Mouse (Mus musculus) MEL (cell line): ENCODE measurements at regions not wholly inside any gene's neighbourhood (a gene's known extent, or its start where the extent isn't known, plus 50 kb on each side); places are given as distances from the start of the nearest gene placed in this dataset.

Source experiments
- DNase-seq: peaks from one replicate; pipeline ENCODE4 v3.0.0; 2011; ENCODE audit warnings: low read depth, low spot score
- H3K27ac ChIP-seq: 2 replicates; pipeline ENCODE4 v1.5.1; 2012; ENCODE audit warnings: low read depth, mild to moderate bottlenecking, control low read depth, low read length, moderate library complexity; ENCODE audit not compliant: control insufficient read depth
- H3K27me3 ChIP-seq, 2 experiments: fragments of 150-350 bp in 1 of 2; sonication (generic) in 1 of 2; 2 replicates each; pipeline ENCODE4 v1.6.1; 2012; ENCODE audit warnings: low read length in 2 of 2, mild to moderate bottlenecking in 2 of 2, improper control_type of control experiment in 1 of 2, moderate library complexity in 1 of 2; ENCODE audit not compliant: insufficient read depth in 2 of 2, control insufficient read depth in 1 of 2
- H3K36me3 ChIP-seq, 2 experiments: 2 replicates each; pipeline ENCODE4 v1.6.1; 2012 to 2014; ENCODE audit warnings: low read length in 2 of 2, improper control_type of control experiment in 1 of 2, inconsistent platforms in 1 of 2, mild to moderate bottlenecking in 1 of 2; ENCODE audit not compliant: insufficient read depth in 2 of 2, control insufficient read depth in 1 of 2
- H3K4me1 ChIP-seq, 2 experiments: fragments of 150-350 bp in 1 of 2; sonication (generic) in 1 of 2; 2 replicates each; pipeline ENCODE4 v1.6.1; 2012; ENCODE audit warnings: low read length in 2 of 2, improper control_type of control experiment in 1 of 2, mild to moderate bottlenecking in 1 of 2; ENCODE audit not compliant: insufficient read depth in 2 of 2, control insufficient read depth in 1 of 2
- H3K4me3 ChIP-seq, 2 experiments: fragments of 150-350 bp in 1 of 2; sonication (generic) in 1 of 2; 2 replicates each; pipeline ENCODE4 v1.5.1; 2012; ENCODE audit warnings: low read depth in 2 of 2, low read length in 2 of 2, mild to moderate bottlenecking in 2 of 2, moderate library complexity in 2 of 2, control low read depth in 1 of 2, improper control_type of control experiment in 1 of 2; ENCODE audit not compliant: control insufficient read depth in 1 of 2, insufficient read depth in 1 of 2
- H3K79me2 ChIP-seq: 2 replicates; pipeline ENCODE4 v1.6.1; 2012; ENCODE audit warnings: mild to moderate bottlenecking, low read length, moderate library complexity; ENCODE audit not compliant: control insufficient read depth, poor library complexity, insufficient read depth
- H3K9ac ChIP-seq: 2 replicates; pipeline ENCODE4 v1.6.1; 2012; ENCODE audit warnings: low read depth, mild to moderate bottlenecking, control low read depth, low read length, moderate library complexity; ENCODE audit not compliant: control insufficient read depth, poor library complexity, severe bottlenecking
- H3K9me3 ChIP-seq: fragments of 150-350 bp; sonication (generic); replicated peaks from 2 replicates; pipeline ENCODE4 v1.6.1; 2012; ENCODE audit warnings: mild to moderate bottlenecking, low read length, improper control_type of control experiment, moderate library complexity; ENCODE audit not compliant: insufficient read depth
- CHD1 ChIP-seq: IDR thresholded peaks from 2 replicates; pipeline ENCODE4 v1.6.1; 2012; ENCODE audit warnings: low read depth, mild to moderate bottlenecking, inconsistent platforms, low read length, improper control_type of control experiment
- CHD2 ChIP-seq: IDR thresholded peaks from 2 replicates; pipeline ENCODE4 v1.6.1; 2011; ENCODE audit warnings: low read length, improper control_type of control experiment
- CTCF ChIP-seq, 3 experiments: IDR thresholded peaks in 2 of 3; conservative IDR thresholded peaks in 1 of 3; 2 replicates each; pipeline ENCODE4 v1.5.1; 2011 to 2012; ENCODE audit warnings: low read length in 3 of 3, low read depth in 2 of 3, mild to moderate bottlenecking in 2 of 3, improper control_type of control experiment in 1 of 3, inconsistent platforms in 1 of 3, mixed read lengths in 1 of 3, moderate library complexity in 1 of 3; ENCODE audit not compliant: control insufficient read depth in 1 of 3, insufficient read depth in 1 of 3, poor library complexity in 1 of 3, severe bottlenecking in 1 of 3
- ELF1 ChIP-seq: IDR thresholded peaks from 2 replicates; pipeline ENCODE4 v1.6.1; 2014; ENCODE audit warnings: low read depth, mild to moderate bottlenecking, inconsistent platforms, low read length, improper control_type of control experiment, moderate library complexity
- EP300 ChIP-seq, 2 experiments: IDR thresholded peaks; 2 replicates each; pipeline ENCODE4 v1.6.1; 2011; ENCODE audit warnings: improper control_type of control experiment in 2 of 2, low read length in 2 of 2, low read depth in 1 of 2, mild to moderate bottlenecking in 1 of 2
- ETS1 ChIP-seq: IDR thresholded peaks from 2 replicates; pipeline ENCODE4 v1.6.1; 2012; ENCODE audit warnings: low read depth, mild to moderate bottlenecking, inconsistent platforms, low read length, improper control_type of control experiment, moderate library complexity
- GABPA ChIP-seq: IDR thresholded peaks from 2 replicates; pipeline ENCODE4 v1.6.1; 2012; ENCODE audit warnings: low read depth, mild to moderate bottlenecking, inconsistent platforms, low read length, improper control_type of control experiment, moderate library complexity
- GATA1 ChIP-seq: IDR thresholded peaks from 2 replicates; pipeline ENCODE4 v1.6.1; 2011; ENCODE audit warnings: low read depth, low read length, improper control_type of control experiment
- JUND ChIP-seq: IDR thresholded peaks from 2 replicates; pipeline ENCODE4 v1.6.1; 2011; ENCODE audit warnings: low read depth, mild to moderate bottlenecking, improper control_type of control experiment, low read length
- KAT2A ChIP-seq: conservative IDR thresholded peaks from 2 replicates; pipeline ENCODE4 v1.6.1; 2012; ENCODE audit warnings: low read depth, low read length, improper control_type of control experiment, inconsistent platforms
- MAX ChIP-seq: IDR thresholded peaks from 2 replicates; pipeline ENCODE4 v1.6.1; 2011; ENCODE audit warnings: low read length, improper control_type of control experiment
- MYB ChIP-seq: IDR thresholded peaks from 2 replicates; pipeline ENCODE4 v1.6.1; 2011; ENCODE audit warnings: mild to moderate bottlenecking, low read depth, low read length, improper control_type of control experiment
- NELFE ChIP-seq: IDR thresholded peaks from 2 replicates; pipeline ENCODE4 v1.6.1; 2011; ENCODE audit warnings: low read depth, low read length, improper control_type of control experiment
- POLR2AphosphoS2 ChIP-seq: IDR thresholded peaks from 2 replicates; pipeline ENCODE4 v1.6.1; 2011; ENCODE audit warnings: low read length, improper control_type of control experiment
- POLR2AphosphoS5 ChIP-seq: IDR thresholded peaks from 2 replicates; pipeline ENCODE4 v1.6.1; 2012; ENCODE audit warnings: low read depth, borderline replicate concordance, mild to moderate bottlenecking, inconsistent platforms, low read length, moderate library complexity, mixed read lengths
- RCOR1 ChIP-seq: IDR thresholded peaks from 2 replicates; pipeline ENCODE4 v1.6.1; 2012; ENCODE audit warnings: low read depth, mild to moderate bottlenecking, inconsistent platforms, low read length, improper control_type of control experiment
- SIN3A ChIP-seq: IDR thresholded peaks from 2 replicates; pipeline ENCODE4 v1.6.1; 2012; ENCODE audit warnings: low read length, improper control_type of control experiment, inconsistent platforms
- SMC3 ChIP-seq: IDR thresholded peaks from 2 replicates; pipeline ENCODE4 v1.6.1; 2011; ENCODE audit warnings: low read depth, low read length, improper control_type of control experiment
- TCF12 ChIP-seq: IDR thresholded peaks from 2 replicates; pipeline ENCODE4 v1.6.1; 2014; ENCODE audit warnings: low read depth, mild to moderate bottlenecking, inconsistent platforms, low read length, improper control_type of control experiment, moderate library complexity
- UBTF ChIP-seq: IDR thresholded peaks from 2 replicates; pipeline ENCODE4 v1.6.1; 2012; ENCODE audit warnings: low read depth, mild to moderate bottlenecking, inconsistent platforms, low read length, improper control_type of control experiment, moderate library complexity, borderline replicate concordance; ENCODE audit not compliant: insufficient read depth
- USF1 ChIP-seq: IDR thresholded peaks from 2 replicates; pipeline ENCODE4 v1.6.1; 2014; ENCODE audit warnings: low read depth, mild to moderate bottlenecking, inconsistent platforms, low read length, improper control_type of control experiment, moderate library complexity
- USF2 ChIP-seq, 2 experiments: IDR thresholded peaks; 2 replicates each; pipeline ENCODE4 v1.6.1; 2011 to 2012; ENCODE audit warnings: improper control_type of control experiment in 2 of 2, low read length in 2 of 2, borderline replicate concordance in 1 of 2, inconsistent platforms in 1 of 2, low read depth in 1 of 2, mild to moderate bottlenecking in 1 of 2; ENCODE audit not compliant: insufficient read depth in 1 of 2
- ZC3H11A ChIP-seq: IDR thresholded peaks from 2 replicates; pipeline ENCODE4 v1.6.1; 2012; ENCODE audit warnings: low read depth, mild to moderate bottlenecking, inconsistent platforms, low read length, improper control_type of control experiment
- ZKSCAN1 ChIP-seq: IDR thresholded peaks from 2 replicates; pipeline ENCODE4 v1.6.1; 2012; ENCODE audit warnings: low read depth, mild to moderate bottlenecking, inconsistent platforms, low read length, improper control_type of control experiment, moderate library complexity
- ZMIZ1 ChIP-seq: IDR thresholded peaks from 2 replicates; pipeline ENCODE4 v1.6.1; 2012; ENCODE audit warnings: low read depth, mild to moderate bottlenecking, inconsistent platforms, low read length, improper control_type of control experiment, moderate library complexity
- ZNF384 ChIP-seq: IDR thresholded peaks from 2 replicates; pipeline ENCODE4 v1.6.1; 2012; ENCODE audit warnings: low read depth, mild to moderate bottlenecking, inconsistent platforms, low read length, improper control_type of control experiment

DNA sequence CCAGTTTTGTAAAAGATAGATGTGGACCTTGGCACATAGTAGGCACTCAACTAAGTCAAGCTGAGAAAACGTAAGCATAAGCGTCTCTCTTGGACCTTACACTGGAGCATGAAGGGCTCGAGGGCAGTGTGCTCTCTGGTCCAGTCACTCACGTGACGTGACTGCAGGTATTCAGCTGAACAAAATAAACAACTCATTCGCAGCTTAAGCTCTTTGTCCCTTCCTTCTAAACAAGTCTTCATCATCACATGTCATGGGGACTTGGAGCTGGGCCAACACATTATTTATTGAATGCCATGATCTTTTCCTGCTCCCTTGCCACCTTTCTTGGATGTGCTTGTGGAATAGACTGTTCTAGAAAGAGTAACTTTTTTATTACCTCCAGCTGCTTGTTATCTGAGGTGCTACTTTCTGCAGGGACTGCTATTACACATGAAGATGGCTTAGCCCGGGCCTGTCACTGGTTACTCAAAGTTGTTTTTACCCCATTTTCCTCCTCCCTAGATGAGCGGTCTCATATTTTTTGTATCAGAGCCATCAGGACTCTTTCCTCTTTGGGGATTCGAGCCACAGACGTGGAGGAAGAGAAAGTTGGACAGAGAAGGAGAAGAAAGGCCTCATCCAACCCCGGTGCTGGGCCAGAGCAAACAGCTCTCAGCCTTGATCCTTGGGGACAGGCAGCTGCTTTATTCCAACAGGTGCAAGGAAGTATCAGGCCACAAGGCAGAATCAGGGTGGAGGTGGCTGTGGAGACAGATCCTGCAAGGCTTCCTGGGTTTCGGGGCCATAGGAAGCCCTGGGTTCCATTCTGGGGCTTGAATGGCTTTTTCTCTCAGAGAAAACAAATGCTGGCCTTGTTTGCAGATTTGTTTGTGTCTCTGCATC is 545.5 kb upstream of the Lrrc6 start:
- Histone ChIP-seq H3K27ac (no peak overlapping the region), H3K9me3 (no peaks in the 10 kb centered on the region), H3K4me1 (peaks cover 0 to 12% of the 10 kb centered on the region in 2 experiments; a peak in 3 of 4 replicates)

DNA sequence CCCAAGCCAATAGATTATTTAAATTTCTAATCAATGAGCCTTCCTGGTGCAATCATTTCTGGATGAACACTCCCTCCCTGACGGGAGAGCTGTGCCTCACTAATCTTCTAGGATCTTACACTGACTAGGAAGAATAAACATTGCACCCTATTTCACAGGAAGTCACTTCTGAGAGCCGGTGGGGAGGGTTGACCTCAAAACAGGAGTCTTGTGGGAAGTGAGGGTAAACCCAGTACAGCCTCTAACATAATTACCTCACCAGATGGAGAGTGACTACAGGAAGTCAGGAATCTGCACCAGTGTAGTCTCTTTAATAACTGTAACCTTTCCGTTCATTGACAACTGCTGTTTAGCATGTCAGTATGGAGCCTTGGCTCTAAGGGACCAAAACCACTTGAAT is 544.6 kb upstream of the Lrrc6 start:
- Histone ChIP-seq H3K4me1 (peaks cover 0 to 16% of the 10 kb centered on the region in 2 experiments; a peak in 3 of 4 replicates), H3K27ac (no peak overlapping the region), H3K9me3 (no peaks in the 10 kb centered on the region), H3K36me3 (peaks cover 0 to 6% of the 10 kb centered on the region in 2 experiments; a peak in 1 of 4 replicates), H3K79me2 (no peaks in the 10 kb centered on the region), H3K9ac (no peak overlapping the region), H3K4me3 (no peak overlapping the region), H3K27me3 (no peaks in the 10 kb centered on the region)
- no peak for TF ChIP-seq CTCF (IDR thresholded peaks at IDR 0.05 in 2 of 3, conservative IDR thresholded peaks at IDR 0.05 in 1 of 3; ENCODE audit: control insufficient read depth in 1 of 3, insufficient read depth in 1 of 3, low read depth in 2 of 3, low read length in 3 of 3, poor library complexity in 1 of 3, severe bottlenecking in 1 of 3)
- TF ChIP-seq ELF1: no peak
- no peak for TF ChIP-seq ZKSCAN1
- TF ChIP-seq NELFE: no peak
- no peak for TF ChIP-seq ZC3H11A
- no peak for TF ChIP-seq SMC3
- no peak for TF ChIP-seq UBTF
- no peak for TF ChIP-seq GABPA
- no peak for TF ChIP-seq EP300 (IDR thresholded peaks at IDR 0.05; ENCODE audit: low read depth in 1 of 2, low read length in 2 of 2)
- no peak for TF ChIP-seq POLR2AphosphoS2
- TF ChIP-seq CHD2: no peak
- TF ChIP-seq ZNF384: no peak
- TF ChIP-seq SIN3A: no peak
- no peak for TF ChIP-seq MAX
- no peak for TF ChIP-seq CHD1
- no peak for TF ChIP-seq POLR2AphosphoS5
- TF ChIP-seq USF2 (IDR thresholded peaks at IDR 0.05; ENCODE audit: borderline replicate concordance in 1 of 2, insufficient read depth in 1 of 2, low read depth in 1 of 2, low read length in 2 of 2): no peak
- TF ChIP-seq ETS1: no peak
- TF ChIP-seq ZMIZ1: no peak
- DNase-seq: no peak

More for the DNA sequence above, 545.5 kb upstream of the Lrrc6 start:
- Histone ChIP-seq H3K9ac (no peak overlapping the region), H3K79me2 (no peaks in the 10 kb centered on the region), H3K4me3 (no peak overlapping the region), H3K27me3 (no peaks in the 10 kb centered on the region), H3K36me3 (peaks cover 0 to 3% of the 10 kb centered on the region in 2 experiments; a peak in 1 of 4 replicates)
- no peak for TF ChIP-seq RCOR1
- TF ChIP-seq GATA1: no peak
- TF ChIP-seq ZC3H11A: no peak
- no peak for TF ChIP-seq TCF12
- TF ChIP-seq JUND: no peak
- TF ChIP-seq USF1: no peak
- TF ChIP-seq MYB: no peak
- no peak for TF ChIP-seq KAT2A
- no peak for TF ChIP-seq ETS1
- no peak for TF ChIP-seq CHD2
- TF ChIP-seq ELF1: no peak
- DNase-seq: no peak
